Mouse (Mus musculus): ENCODE measurements around the gene Vmn2r46. TPM values are rescaled to one million over a fixed set of nuclear protein-coding genes. Genes with fewer than 3 reads are reported as not detected.
"Not testable (repeated sequence)": the region's sequence is repeated elsewhere in the genome, so short reads cannot be mapped to it uniquely, and the experiment has no call there.

Gene Vmn2r46
- not detected for polyA plus RNA-seq (2021)

DNA sequence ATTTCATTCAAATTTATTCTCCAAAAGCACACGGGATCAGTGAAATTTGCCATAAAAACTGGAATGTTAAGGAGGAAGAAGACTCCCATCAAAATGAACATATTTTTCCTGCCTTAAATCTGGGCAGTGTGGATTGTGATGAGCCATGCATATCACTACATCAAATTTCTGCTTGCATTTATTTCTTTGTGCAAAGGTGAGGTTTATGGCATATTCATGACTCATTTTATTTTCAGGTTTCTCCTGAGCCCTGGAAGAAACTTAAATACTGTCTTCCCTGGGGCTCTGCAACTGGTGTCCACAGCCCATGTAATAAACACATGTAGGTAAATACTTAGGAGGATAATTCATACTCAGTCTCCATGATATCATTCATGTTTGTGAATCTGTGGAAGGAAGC, at the start of gene Vmn2r46:
Gene Vmn2r46, minus strand, starts transcription at position 101 of the 400 bp plus-strand sequence.
- ATAC-seq; in situ Hi-C loops (cut with MboI; ENCODE audit: low pct_unique_long_range_greater_than_20kb); DNase-seq (ENCODE audit: low read depth, low spot score); CTCF ChIA-PET; H3K27me3 ChIP-seq; POLR2A ChIA-PET: not testable (repeated sequence)

Other genes starting within 250 kb of the Vmn2r46 start
- not detected for gene Vmn2r47, start 70.8 kb upstream of the Vmn2r46 start, polyA plus RNA-seq (2021)
- not detected for gene Vmn2r48, start 183.0 kb upstream of the Vmn2r46 start, polyA plus RNA-seq (2021)
- not detected for gene Vmn2r49, start 221.7 kb upstream of the Vmn2r46 start, polyA plus RNA-seq (2021)

Data from Patski (cell line).